Mouse (Mus musculus) heart, embryonic 12.5 days (tissue): Measurements from ENCODE around the gene Snap91. TPM values are rescaled to one million over a fixed set of nuclear protein-coding genes. Genes with fewer than 3 reads are reported as not detected.

Experiments used
- ATAC-seq: fragments of 200-750 bp; cut with Nextera tagmentation; 2 replicates; pipeline ENCODE4 v1.8.0; 2017; ENCODE audit warnings: moderate TSS enrichment, moderate library complexity; ENCODE audit not compliant: insufficient number of reproducible peaks, low FRiP score
- H3K27ac ChIP-seq: fragments of 300-500 bp; sonication (generic); 2 replicates; pipeline ENCODE4 v1.5.1; 2016; ENCODE audit warnings: mild to moderate bottlenecking, moderate library complexity; ENCODE audit not compliant: poor library complexity, severe bottlenecking
- H3K27me3 ChIP-seq: fragments of 300-500 bp; sonication (generic); replicated peaks from 2 replicates; pipeline ENCODE4 v1.6.1; 2016; ENCODE audit warnings: mild to moderate bottlenecking, moderate library complexity
- H3K36me3 ChIP-seq: fragments of 300-500 bp; sonication (generic); 2 replicates; pipeline ENCODE4 v1.6.1; 2016; ENCODE audit warnings: mild to moderate bottlenecking, moderate library complexity
- H3K4me1 ChIP-seq: fragments of 300-500 bp; sonication (generic); replicated peaks from 2 replicates; pipeline ENCODE4 v1.6.1; 2016; ENCODE audit warnings: mild to moderate bottlenecking
- H3K4me2 ChIP-seq: fragments of 300-500 bp; sonication (generic); 2 replicates; pipeline ENCODE4 v1.6.1; 2016; ENCODE audit warnings: mild to moderate bottlenecking, moderate library complexity
- H3K4me3 ChIP-seq: fragments of 300-500 bp; sonication (generic); 2 replicates; pipeline ENCODE4 v1.5.1; 2016; ENCODE audit warnings: mild to moderate bottlenecking
- H3K9ac ChIP-seq: fragments of 300-500 bp; sonication (generic); 2 replicates; pipeline ENCODE4 v1.6.1; 2016; ENCODE audit warnings: mild to moderate bottlenecking, moderate library complexity
- H3K9me3 ChIP-seq: fragments of 300-500 bp; sonication (generic); replicated peaks from 2 replicates; pipeline ENCODE4 v1.6.1; 2016; ENCODE audit warnings: mild to moderate bottlenecking, moderate library complexity
- WGBS: fragments of 180-500 bp; shearing (Covaris S2); methylation state at CpG from one replicate; pipeline ENCODE4 v1.1.7; 2016; 5-methylcytosine and 5-hydroxymethylcytosine counted together
- polyA plus RNA-seq: library from polyadenylated mRNA; unstranded; fragments of >200 nt; fragmentation: Nextera tagmentation; extraction: Ambion mirVana; gene quantifications from 2 replicates; pipeline ENCODE4 v1.2.1, GENCODE M21; 2016

The Snap91 gene
- polyA plus RNA-seq, 1 experiment from 2014 or later = 77.2 TPM

GRCm38 (mm10) chr9:86725604-86726380, 154.7 kb downstream of the Snap91 start:
- Histone ChIP-seq H3K9me3 (no peaks in the 10 kb centered on the region), H3K36me3 (no peaks in the 10 kb centered on the region), H3K4me3 (no peak overlapping the region), H3K4me1 (peaks cover 3% of the 10 kb centered on the region; the same call in 1 of the 2 replicates), H3K4me2 (no peak overlapping the region), H3K27ac (no peak overlapping the region), H3K27me3 (no peaks in the 10 kb centered on the region), H3K9ac (no peak overlapping the region)
- ATAC-seq = no peak
- WGBS = 58% methylated on average over 7 of the region's 7 CpGs

- Histone ChIP-seq H3K27ac (no peak overlapping the region), H3K27me3 (no peaks in the 10 kb centered on the region), H3K4me2 (no peak overlapping the region), H3K9me3 (no peaks in the 10 kb centered on the region), H3K36me3 (no peaks in the 10 kb centered on the region), H3K4me3 (no peak overlapping the region), H3K4me1 (peaks cover 3% of the 10 kb centered on the region; the same call in 1 of the 2 replicates), H3K9ac (no peak overlapping the region)
- 83% methylated on average over 4 of the region's 4 CpGs for WGBS
- no peak for ATAC-seq
Measured at GRCm38 (mm10) chr9:86725066-86725465, 155.4 kb downstream of the Snap91 start.

- Histone ChIP-seq H3K9ac (no peak overlapping the region), H3K27me3 (no peaks in the 10 kb centered on the region), H3K4me3 (no peak overlapping the region), H3K9me3 (no peaks in the 10 kb centered on the region), H3K4me2 (no peak overlapping the region), H3K27ac (no peak overlapping the region), H3K4me1 (peaks cover 12% of the 10 kb centered on the region; the same call in 1 of the 2 replicates), H3K36me3 (no peaks in the 10 kb centered on the region)
- WGBS = 75% methylated on average over 2 of the region's 2 CpGs
- ATAC-seq = no peak
Measured at GRCm38 (mm10) chr9:86720794-86721193, 159.7 kb downstream of the Snap91 start.

- H3K4me3 ChIP-seq = no peak overlapping the region
- H3K27ac ChIP-seq = no peak overlapping the region
- 87% methylated on average over 5 of the region's 5 CpGs for WGBS
- H3K36me3 ChIP-seq = no peaks in the 10 kb centered on the region
- H3K4me1 ChIP-seq = peaks cover 12% of the 10 kb centered on the region; the same call in 1 of the 2 replicates
- H3K9me3 ChIP-seq = no peaks in the 10 kb centered on the region
- no peak for ATAC-seq
- H3K27me3 ChIP-seq = no peaks in the 10 kb centered on the region
- no peak overlapping the region for H3K4me2 ChIP-seq
- no peak overlapping the region for H3K9ac ChIP-seq
Measured at GRCm38 (mm10) chr9:86720227-86720626, 160.2 kb downstream of the Snap91 start.

- H3K4me1 ChIP-seq = peaks cover 12% of the 10 kb centered on the region; the same call in 1 of the 2 replicates
- H3K36me3 ChIP-seq = no peaks in the 10 kb centered on the region
- ATAC-seq = no peak
- no peak overlapping the region for H3K4me2 ChIP-seq
- no peak overlapping the region for H3K27ac ChIP-seq
- no peaks in the 10 kb centered on the region for H3K27me3 ChIP-seq
- H3K9me3 ChIP-seq = no peaks in the 10 kb centered on the region
- H3K9ac ChIP-seq = no peak overlapping the region
- H3K4me3 ChIP-seq = no peak overlapping the region
- 55% methylated on average over 5 of the region's 5 CpGs for WGBS
Measured at GRCm38 (mm10) chr9:86717119-86717518, 163.3 kb downstream of the Snap91 start.

- H3K9ac ChIP-seq = no peak overlapping the region
- WGBS = 43% methylated on average over 2 of the region's 2 CpGs
- H3K4me3 ChIP-seq = no peak overlapping the region
- H3K27me3 ChIP-seq = no peaks in the 10 kb centered on the region
- H3K4me1 ChIP-seq = peaks cover 12% of the 10 kb centered on the region; the same call in 1 of the 2 replicates
- H3K27ac ChIP-seq = no peak overlapping the region; the same call in 1 of the 2 replicates
- no peak for ATAC-seq
- H3K9me3 ChIP-seq = no peaks in the 10 kb centered on the region
- no peaks in the 10 kb centered on the region for H3K36me3 ChIP-seq
- H3K4me2 ChIP-seq = no peak overlapping the region
Measured at GRCm38 (mm10) chr9:86716540-86716939, 163.9 kb downstream of the Snap91 start.

Other genes starting within 250 kb of the Snap91 start
- gene Me1, start 184.7 kb downstream of the Snap91 start, polyA plus RNA-seq = 50.0 and 51.1 TPM in 2 replicates
- 32.7 and 34.7 TPM in 2 replicates for gene Prss35, start 137.0 kb downstream of the Snap91 start, polyA plus RNA-seq
- 0.51 and 0.96 TPM in 2 replicates for gene Ripply2, start 134.9 kb upstream of the Snap91 start, polyA plus RNA-seq
- 57.1 and 59.8 TPM in 2 replicates for gene Cyb5r4, start 141.4 kb upstream of the Snap91 start, polyA plus RNA-seq